Mouse (Mus musculus) cerebellum, adult 2 months (tissue): Measurements from ENCODE around the gene Armh3. TPM values are rescaled to one million over a fixed set of nuclear protein-coding genes. Genes with fewer than 3 reads are reported as not detected.

Experiments
- DNase-seq, 2 experiments: peaks; one replicate each; pipeline ENCODE4 v3.0.0; 2021
- H3K27ac ChIP-seq: fragments of 200-500 bp; 2 replicates; pipeline ENCODE4 v1.5.1; 2012; ENCODE audit warnings: low read length, control low read depth, inconsistent platforms; ENCODE audit not compliant: insufficient read depth
- H3K27me3 ChIP-seq: fragments of 200-500 bp; 2 replicates; pipeline ENCODE4 v1.6.1; 2012; ENCODE audit warnings: inconsistent platforms, mild to moderate bottlenecking, low read length, moderate library complexity; ENCODE audit not compliant: control insufficient read depth, insufficient read depth
- H3K4me1 ChIP-seq: fragments of 200-500 bp; 2 replicates; pipeline ENCODE4 v1.6.1; 2011; ENCODE audit warnings: low read length; ENCODE audit not compliant: control insufficient read depth, insufficient read depth
- H3K4me3 ChIP-seq: fragments of 200-500 bp; replicated peaks from 2 replicates; pipeline ENCODE3; 2011; ENCODE audit warnings: mild to moderate bottlenecking, low read depth, low read length, control low read depth; ENCODE audit not compliant: insufficient read depth
- CTCF ChIP-seq: fragments of 200-500 bp; IDR thresholded peaks from 2 replicates; pipeline ENCODE4 v1.5.1; 2011; ENCODE audit warnings: low read depth, mild to moderate bottlenecking, control low read depth, low read length, moderate library complexity, borderline replicate concordance; ENCODE audit not compliant: insufficient read depth
- POLR2A ChIP-seq: fragments of 200-500 bp; IDR thresholded peaks from 2 replicates; pipeline ENCODE4 v1.6.1; 2011; ENCODE audit warnings: low read length, control low read depth, borderline replicate concordance; ENCODE audit not compliant: insufficient read depth
- WGBS: fragments of 180-500 bp; shearing (Covaris S2); methylation state at CpG from one replicate; pipeline ENCODE4 v1.1.7; 2018; 5-methylcytosine and 5-hydroxymethylcytosine counted together
- polyA plus RNA-seq: library from polyadenylated mRNA; depleted of rRNA; stranded (reverse); fragments of >200 nt; gene quantifications from 2 replicates; pipeline ENCODE4 v1.2.3, GENCODE M21; 2012

Armh3 gene
- polyA plus RNA-seq, 1 experiment: 18.2 TPM

DNA sequence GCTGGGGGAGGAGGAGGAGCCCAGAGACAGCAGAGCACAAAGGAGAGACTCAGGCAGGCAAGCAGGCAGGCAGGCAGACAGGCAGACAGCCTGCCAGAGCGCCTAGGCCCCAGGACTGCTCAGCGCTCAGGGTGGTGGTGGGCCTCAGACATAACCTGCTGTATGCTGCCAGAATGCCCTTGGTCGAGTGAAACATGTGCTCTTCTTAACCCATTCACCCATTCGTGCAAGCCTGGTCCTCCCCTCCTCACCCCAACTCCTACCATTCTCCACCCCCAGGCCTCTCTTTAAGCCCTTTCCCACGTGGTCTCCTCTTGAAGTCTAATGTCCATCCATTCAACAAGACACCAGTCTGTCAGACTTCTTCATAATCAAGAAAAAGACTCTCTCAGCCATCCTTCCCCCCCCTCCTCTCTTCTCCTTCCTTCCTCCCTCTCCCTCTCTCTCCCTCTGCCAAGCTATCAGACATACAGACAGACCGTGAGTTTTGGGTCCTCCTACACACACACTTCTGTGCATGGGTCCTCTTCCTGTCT, 44.3 kb upstream of the Armh3 start:
- Histone ChIP-seq H3K27ac (peak overlapping the region; percentile 51), H3K27me3 (no peaks in the 10 kb centered on the region), H3K4me3 (peak overlapping the region; percentile 43), H3K4me1 (peaks cover 17% of the 10 kb centered on the region; the same call in 1 of the 2 replicates)
- TF ChIP-seq CTCF (no peak), POLR2A (no peak)
- WGBS: 1% methylated on average over 6 of the region's 6 CpGs
- DNase-seq: peak; percentile 39 to 53

DNA sequence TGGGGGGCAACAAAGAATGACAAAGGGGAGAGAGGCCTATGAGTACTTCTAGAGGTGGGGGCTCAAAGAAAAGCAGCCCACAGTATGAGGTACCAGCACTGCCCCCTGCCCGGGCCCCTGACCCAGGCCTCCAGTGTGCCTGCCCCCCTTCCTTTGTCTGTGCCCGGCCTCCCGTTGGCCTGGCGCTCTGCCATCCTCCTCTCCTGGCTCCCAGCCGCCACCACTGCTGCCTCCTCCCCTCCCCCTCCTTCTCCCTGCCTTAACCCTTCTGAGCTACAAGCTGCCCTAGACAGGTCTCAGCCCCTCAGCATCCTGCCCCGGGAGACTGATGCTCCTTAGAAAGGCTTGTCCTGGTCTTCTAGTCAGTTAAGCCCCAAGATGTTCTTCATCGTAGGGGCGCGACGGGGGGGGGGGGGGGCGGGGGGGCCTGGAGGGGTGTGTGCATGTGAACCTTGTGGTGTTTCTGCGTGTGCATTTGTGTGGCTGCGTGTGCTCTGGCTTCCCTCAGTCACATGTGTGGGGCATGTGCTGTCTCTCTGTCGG, 43.7 kb upstream of the Armh3 start:
- Histone ChIP-seq H3K4me1 (peaks cover 23% of the 10 kb centered on the region; the same call in 1 of the 2 replicates), H3K4me3 (peak overlapping the region; percentile 43), H3K27ac (peak overlapping the region; percentile 66), H3K27me3 (no peaks in the 10 kb centered on the region)
- DNase-seq: peak; percentile 81
- WGBS: 0% methylated on average over 14 of the region's 14 CpGs
- no peak for TF ChIP-seq POLR2A
- TF ChIP-seq CTCF: no peak

DNA sequence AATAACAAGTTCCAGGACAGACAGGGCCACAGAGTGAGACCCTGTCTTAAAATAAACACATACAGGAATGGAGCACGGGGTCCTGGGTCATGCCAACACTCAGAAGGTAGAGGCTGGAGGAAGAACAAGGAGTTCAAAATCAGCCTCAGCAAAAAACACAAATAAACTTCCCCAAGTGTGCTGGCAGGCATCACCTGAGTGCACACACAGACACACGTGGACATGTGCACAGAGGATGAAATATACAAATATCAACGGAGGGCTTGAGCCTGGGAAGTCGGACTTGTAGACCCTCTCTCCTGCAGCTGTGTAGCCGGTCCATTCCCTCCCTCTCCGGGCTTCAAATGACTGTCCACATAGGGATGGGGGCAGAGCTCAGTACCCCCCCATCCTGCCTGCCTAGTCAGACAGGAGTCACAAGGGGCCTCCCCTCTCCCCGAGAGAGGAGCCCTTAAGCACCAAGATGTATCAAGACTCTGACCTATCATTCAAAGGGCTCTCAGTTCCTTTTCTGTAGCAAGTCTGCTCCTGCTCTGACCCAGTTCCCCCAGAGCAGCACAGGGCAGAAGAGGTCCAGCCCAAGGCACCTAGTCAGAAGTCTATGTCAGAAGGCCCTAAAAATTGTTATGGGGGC, 43.1 kb upstream of the Armh3 start:
- Histone ChIP-seq H3K4me1 (peaks cover 27% of the 10 kb centered on the region; the same call in 1 of the 2 replicates), H3K27me3 (no peaks in the 10 kb centered on the region), H3K27ac (peak overlapping the region; percentile 66), H3K4me3 (peak overlapping the region; percentile 43)
- DNase-seq: peak in 1 of 2 experiments; percentile 31
- WGBS: 5% methylated on average over 7 of the region's 7 CpGs
- TF ChIP-seq CTCF: no peak
- TF ChIP-seq POLR2A: no peak

GRCm38 (mm10) chr19:46040149-46040902, 42.0 kb upstream of the Armh3 start:
- peak overlapping the region; percentile 86 for H3K4me3 ChIP-seq
- DNase-seq: peak in 1 of 2 experiments; percentile 38

DNA sequence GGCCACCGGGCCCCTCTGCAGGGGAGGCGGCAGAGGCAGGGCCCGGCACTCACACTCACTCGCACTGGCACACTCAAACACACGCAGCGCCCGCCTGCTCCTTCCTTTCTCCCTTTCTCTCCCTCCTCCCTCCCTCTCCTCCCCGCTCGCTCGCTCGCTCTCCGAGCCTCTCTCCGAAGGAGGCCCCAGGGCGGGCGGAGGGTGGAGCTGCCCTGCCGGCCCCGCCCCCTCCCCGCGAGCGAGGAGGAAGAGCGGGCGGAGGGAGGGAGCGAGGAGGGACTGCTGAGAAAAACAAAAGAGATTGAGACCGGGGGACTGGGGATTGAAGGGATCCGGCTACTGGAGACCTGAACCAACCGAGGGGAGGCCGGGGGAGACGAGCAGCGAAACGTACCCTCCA, 41.2 kb upstream of the Armh3 start:
- DNase-seq: peak; percentile 84 to 91
- peak overlapping the region; percentile 86 for H3K4me3 ChIP-seq
- peak overlapping the region; percentile 78 for H3K27ac ChIP-seq
- TF ChIP-seq POLR2A: peak; percentile 56
- no peak for TF ChIP-seq CTCF
- H3K27me3 ChIP-seq: no peaks in the 10 kb centered on the region
- peaks cover 43% of the 10 kb centered on the region; the same call in 1 of the 2 replicates for H3K4me1 ChIP-seq
- 3% methylated on average over 28 of the region's 30 CpGs for WGBS

More at GRCm38 (mm10) chr19:46040149-46040902, 42.0 kb upstream of the Armh3 start:
- no peak for TF ChIP-seq POLR2A
- no peak for TF ChIP-seq CTCF
- WGBS: 32% methylated on average over 14 of the region's 14 CpGs
- H3K4me1 ChIP-seq: peaks cover 37% of the 10 kb centered on the region; the same call in 1 of the 2 replicates
- no peaks in the 10 kb centered on the region for H3K27me3 ChIP-seq
- peak overlapping the region; percentile 78 for H3K27ac ChIP-seq

DNA sequence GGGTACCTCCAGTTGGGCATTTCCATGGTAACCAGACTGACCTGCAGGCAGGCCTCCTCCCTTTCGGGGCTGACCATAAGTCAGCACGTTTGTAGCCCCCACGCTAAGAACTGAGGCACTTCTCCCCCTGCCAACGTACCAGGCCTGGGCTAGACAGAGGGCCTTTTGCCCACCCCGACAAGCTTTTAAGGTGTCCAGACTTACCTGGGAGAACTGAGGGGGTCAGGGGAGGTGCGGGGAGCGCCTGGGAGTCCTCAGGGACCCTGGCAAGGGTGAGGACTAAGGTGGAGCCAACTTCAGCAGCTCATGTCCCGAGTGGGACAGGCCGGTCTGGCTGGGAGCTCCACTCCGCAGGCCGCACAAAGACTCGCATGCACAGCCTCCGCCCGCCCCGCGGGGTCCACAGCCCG, 40.6 kb upstream of the Armh3 start:
- peak overlapping the region; percentile 60 for H3K4me3 ChIP-seq
- peak overlapping the region; percentile 43; the same call in 1 of the 2 replicates for H3K27ac ChIP-seq
- no peak for TF ChIP-seq CTCF
- TF ChIP-seq POLR2A: no peak
- peak; percentile 49 to 51 for DNase-seq
- H3K4me1 ChIP-seq: peaks cover 43% of the 10 kb centered on the region; the same call in 1 of the 2 replicates
- under 1% methylated on average over 17 of the region's 17 CpGs for WGBS
- H3K27me3 ChIP-seq: no peaks in the 10 kb centered on the region

GRCm38 (mm10) chr19:46037925-46038850, 39.9 kb upstream of the Armh3 start:
- H3K4me3 ChIP-seq: peak overlapping the region; percentile 60
- peak overlapping the region; percentile 43; the same call in 1 of the 2 replicates for H3K27ac ChIP-seq
- peaks cover 40% of the 10 kb centered on the region; the same call in 1 of the 2 replicates for H3K4me1 ChIP-seq
- peak; percentile 55 to 72 for DNase-seq
- H3K27me3 ChIP-seq: no peaks in the 10 kb centered on the region
- TF ChIP-seq CTCF (no peak), POLR2A (no peak)
- 4% methylated on average over 13 of the region's 13 CpGs for WGBS
